Mouse (Mus musculus) ovary, adult 2 months (tissue): Measurements from ENCODE around the gene Gm13178. TPM values are rescaled to one million over a fixed set of nuclear protein-coding genes. Genes with fewer than 3 reads are reported as not detected.

Experiments used
- polyA plus RNA-seq: library from polyadenylated mRNA; depleted of rRNA; stranded (reverse); fragments of >200 nt; gene quantifications from 2 replicates; pipeline ENCODE4 v1.2.3, GENCODE M21; 2012; rRNA removed

The Gm13178 gene
- polyA plus RNA-seq: not detected in 2 replicates

DNA sequence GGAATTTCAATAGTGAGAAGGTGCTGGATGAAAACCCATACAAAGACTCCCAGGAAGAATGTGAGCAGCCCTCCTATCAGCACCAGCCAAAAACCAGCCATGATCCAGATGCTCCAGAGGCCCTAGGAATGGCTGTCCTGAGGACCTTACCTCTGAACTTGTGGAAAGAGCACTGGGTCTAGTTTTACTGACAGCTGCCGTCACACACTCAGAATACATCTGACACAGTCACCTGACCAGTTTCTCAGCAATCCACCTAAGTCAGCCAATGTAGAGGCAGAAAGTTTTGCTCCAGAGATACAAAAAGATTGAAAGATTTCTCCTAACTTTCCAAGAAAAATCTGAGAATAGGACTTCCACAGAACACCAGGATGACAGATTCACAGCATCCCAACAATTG is at the start of gene Gm13178:
Gene Gm13178 (minus strand): TSS at position 101 of the 400 bp plus-strand sequence.

GRCm38 (mm10) chr4:144686268-144686667 is 34.9 kb downstream of the Gm13178 start, which contains the start of gene Gm436:
Gene Gm436 (minus strand): TSS chr4:144686368.

Other genes starting within 250 kb of the Gm13178 start
- not detected in 2 replicates for gene 9430007A20Rik, start 201.6 kb downstream of the Gm13178 start, polyA plus RNA-seq
- not detected in 2 replicates for gene Gm13124, start 156.3 kb downstream of the Gm13178 start, polyA plus RNA-seq
- gene Aadacl4, start 107.7 kb downstream of the Gm13178 start, polyA plus RNA-seq: not detected in 2 replicates
- gene Gm436, start 35.0 kb downstream of the Gm13178 start, polyA plus RNA-seq: not detected in 2 replicates
- gene Gm438, start 65.2 kb upstream of the Gm13178 start, polyA plus RNA-seq: not detected in 2 replicates
- gene Dhrs3, start 171.4 kb upstream of the Gm13178 start, polyA plus RNA-seq: 146 and 189 TPM in 2 replicates